Mouse (Mus musculus): ENCODE results near the gene Znrf1.

Znrf1 gene

DNA sequence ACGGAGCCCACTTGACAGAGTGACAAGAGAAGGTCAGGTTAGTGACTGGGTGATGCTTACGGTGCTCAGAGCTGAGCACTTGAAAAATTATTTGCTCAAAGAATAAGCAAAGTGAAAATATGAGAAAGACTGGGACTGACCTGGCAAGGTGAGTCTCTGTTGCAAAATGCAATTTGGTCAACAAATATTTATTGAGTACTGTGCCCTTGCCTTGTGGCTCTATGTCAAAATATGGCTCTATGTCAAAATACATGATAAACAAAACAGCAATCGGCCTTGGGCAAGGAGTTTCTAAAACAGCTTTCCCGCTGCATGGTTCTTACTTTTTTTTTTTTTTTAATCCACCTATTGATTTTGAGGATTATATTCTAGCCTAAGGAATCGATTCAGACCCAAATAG is 406 bp upstream of the Znrf1 start:
- no peak for DNase-seq

DNA sequence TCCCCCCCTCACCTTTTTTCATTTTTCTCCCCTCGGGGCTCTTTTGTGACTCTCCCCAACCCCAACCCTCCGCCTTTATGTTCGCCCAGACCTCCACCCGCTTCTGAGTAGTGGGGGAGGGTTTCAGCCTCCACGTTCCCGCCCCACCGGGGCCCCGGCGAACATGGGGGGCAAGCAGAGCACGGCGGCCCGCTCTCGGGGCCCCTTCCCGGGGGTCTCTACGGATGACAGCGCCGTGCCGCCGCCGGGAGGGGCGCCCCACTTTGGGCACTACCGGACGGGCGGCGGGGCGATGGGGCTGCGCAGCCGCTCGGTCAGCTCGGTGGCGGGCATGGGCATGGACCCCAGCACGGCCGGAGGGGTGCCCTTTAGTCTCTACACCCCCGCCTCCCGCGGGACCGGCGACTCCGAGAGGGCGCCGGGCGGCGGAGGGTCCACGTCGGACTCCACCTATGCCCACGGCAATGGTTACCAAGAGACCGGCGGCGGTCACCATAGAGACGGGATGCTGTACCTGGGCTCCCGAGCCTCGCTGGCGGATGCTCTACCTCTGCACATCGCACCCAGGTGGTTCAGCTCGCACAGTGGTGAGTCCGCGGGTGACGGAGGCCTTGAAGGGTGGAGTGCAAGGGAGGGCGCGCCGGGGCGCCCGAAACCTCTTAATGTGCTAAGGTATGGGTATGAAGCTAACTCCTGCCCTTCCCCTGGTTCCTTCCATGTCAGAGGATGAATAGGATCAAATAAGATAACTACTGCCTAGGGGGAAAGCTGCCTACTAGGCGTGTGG is 1.3 kb downstream of the Znrf1 start:
- peak; percentile 52 for DNase-seq

DNA sequence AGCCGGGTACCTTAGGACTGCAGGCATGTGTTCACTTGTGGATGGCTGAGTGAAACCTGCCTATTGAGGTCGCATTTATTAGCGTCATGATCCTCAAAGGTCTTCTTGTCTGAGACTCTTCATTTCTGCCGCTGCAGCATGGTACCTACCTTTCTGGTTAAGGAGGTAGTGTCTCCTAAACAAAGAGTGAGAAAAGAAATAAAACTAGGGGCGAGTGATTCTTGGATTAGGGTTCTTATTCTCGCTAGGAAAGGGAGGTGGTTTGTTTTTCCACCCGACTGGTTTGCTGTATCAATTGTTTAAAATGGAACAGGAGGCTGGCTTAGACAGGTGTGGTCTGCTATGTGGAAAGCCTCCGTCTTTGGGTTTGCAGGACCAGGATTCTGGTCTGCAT is 1.9 kb downstream of the Znrf1 start:
- peak; percentile 12 for DNase-seq

DNA sequence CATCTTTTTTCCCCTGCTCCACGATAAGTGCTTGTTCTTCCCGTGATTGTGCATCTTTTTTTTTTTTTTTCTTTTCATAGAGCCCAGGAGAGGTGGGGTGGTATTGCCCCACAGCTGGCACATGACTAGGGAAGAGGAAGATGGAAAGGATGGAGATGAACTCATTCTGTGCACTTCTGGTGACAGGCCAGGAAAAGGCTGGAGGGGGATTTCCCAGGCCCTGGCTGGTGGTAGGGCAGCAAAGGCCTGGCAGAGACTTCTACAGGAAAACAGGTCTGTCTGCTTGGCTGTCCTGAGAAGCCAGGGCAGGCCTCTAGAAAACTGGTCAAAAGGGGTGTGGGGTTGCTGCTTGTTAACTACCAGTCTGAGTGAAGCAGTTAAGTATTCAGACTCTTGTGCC is 2.3 kb downstream of the Znrf1 start:
- peak; percentile 35 for DNase-seq

DNA sequence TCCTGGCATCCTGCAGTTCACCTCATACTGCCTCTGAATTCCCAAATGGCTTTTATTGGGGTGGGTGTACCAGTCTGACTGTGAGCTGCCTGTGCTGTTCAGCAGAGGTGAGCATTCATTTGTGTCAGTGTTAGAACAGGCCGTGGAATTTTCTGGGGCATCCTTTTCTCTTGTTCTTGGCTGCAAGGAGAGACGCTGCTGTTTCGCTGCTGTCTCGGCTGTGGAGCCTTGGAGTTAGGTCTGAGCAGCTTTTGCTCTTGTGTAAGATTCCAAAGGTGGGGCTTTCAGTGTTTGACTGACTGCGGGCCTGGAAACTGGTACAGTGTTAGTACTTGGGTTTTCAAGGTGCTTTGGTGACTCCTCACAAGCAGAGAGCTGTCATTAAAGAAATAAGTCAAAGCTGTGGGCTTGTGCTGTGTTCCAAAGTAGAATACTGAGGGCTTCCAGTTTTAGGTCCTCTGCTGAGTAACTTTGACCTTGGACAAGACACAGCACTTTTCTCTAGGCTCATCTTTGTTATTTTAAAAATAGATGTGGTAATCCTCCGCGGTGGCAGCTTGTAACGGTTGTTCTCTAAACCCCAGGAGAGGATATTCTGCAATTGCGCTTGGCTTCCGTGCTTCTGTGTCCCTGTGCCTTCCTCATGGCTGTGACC is 3.7 kb downstream of the Znrf1 start:
- DNase-seq = peak; percentile 16

DNA sequence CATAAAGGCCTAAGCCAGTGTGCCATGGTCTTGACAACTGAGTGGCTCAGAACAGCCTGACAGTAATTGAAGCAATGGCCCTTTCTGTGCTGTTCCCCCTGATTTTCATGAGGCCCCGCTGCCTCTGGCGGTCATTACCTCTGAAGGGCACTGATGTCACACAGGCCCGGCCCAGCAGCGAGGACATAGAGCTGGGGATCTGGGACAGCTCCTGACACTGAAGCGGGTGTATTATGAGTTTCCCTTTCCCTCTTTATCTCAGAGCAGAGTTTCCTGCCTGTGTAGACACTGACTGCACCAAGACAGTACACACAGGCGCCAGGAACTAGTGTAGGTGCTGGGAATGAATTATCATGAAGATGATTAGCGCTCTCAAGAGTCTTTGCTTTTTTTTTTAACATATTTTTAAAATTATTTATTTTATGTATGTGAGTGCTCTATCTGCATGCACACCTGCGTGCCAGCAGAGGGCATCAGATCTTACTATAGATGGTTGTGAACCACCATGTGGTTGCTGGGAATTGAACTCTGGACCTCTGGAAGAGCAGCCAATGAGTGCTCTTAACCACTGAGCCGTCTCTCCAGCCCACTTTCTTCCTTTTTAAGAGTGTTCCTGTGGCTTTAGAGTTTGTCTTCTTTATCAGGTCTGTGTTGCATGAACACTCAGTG is 7.9 kb downstream of the Znrf1 start:
- no peak for DNase-seq

DNA sequence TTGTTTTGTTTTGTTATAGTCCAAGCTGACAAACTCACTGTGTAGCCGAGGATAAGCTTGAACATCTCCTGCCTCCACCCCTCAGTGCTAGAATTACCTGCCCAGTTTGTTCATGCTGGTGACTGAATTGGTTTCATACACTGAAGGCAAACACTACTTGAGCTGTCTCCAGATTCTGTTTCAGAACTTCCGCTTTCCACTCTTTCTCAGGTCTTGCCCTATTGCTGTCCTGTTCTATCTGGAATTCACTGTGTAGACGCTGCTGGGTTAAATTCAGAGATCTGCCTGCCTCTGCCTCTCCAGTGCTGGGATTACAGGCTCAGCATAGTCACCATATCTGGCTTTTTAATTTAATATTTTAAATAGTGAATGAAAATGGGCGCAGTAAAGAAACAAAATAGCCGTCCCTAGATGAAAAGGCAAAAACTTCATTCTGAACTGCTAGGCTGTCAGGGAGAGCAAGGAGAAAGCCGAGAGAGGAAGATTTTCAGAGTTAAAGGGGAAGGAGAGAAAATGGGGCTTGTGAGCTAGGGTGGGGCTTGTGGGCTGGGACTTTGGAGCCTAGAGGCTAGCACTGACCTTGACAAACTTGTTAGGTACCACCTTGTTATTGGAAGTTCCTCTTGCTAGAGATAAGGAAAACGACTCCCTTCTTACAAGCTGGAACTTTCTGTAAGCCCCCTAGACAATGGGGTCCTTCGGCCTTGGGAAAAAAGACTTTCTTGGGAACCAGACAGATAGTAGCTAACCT is 9.7 kb downstream of the Znrf1 start:
- DNase-seq = no peak

DNA sequence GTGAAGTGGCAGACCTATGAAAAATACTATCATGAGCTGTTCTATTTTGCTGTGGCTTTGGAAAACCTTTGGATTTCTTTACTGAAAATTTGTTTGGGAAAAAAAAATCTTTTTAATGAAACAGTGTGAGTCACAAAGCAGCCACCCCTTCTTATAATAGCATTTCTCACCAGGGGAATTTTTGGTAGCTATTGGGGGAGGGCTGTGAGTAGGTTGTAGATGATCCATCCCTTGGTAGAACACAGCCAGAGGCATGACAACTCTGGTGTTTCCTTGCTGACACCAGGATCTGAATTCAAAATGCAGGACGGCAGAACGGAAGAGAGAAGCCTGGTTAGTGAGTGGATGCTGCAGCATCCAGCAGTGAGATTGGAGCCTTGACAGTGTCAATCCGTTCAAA is 11.2 kb downstream of the Znrf1 start:
- DNase-seq = no peak

DNA sequence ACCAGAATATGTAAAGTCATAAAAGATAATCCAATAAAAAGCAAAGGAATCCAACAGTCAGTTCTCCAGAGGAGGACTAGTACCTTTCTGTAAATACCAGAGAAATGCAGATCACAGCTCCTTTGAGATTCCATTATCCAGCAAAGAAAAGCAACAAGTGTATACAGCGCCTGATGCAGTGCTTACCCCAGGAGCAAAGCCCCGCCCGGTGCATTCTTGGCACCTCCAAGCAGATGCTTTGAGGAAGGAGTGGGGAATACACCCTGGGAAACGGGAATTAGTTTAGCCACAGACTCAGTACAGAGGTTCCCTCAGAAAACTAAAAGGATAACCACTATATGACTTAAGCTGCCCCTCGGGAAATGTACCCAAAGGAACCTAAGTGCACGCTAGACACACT is 12.3 kb downstream of the Znrf1 start:
- DNase-seq = no peak

DNA sequence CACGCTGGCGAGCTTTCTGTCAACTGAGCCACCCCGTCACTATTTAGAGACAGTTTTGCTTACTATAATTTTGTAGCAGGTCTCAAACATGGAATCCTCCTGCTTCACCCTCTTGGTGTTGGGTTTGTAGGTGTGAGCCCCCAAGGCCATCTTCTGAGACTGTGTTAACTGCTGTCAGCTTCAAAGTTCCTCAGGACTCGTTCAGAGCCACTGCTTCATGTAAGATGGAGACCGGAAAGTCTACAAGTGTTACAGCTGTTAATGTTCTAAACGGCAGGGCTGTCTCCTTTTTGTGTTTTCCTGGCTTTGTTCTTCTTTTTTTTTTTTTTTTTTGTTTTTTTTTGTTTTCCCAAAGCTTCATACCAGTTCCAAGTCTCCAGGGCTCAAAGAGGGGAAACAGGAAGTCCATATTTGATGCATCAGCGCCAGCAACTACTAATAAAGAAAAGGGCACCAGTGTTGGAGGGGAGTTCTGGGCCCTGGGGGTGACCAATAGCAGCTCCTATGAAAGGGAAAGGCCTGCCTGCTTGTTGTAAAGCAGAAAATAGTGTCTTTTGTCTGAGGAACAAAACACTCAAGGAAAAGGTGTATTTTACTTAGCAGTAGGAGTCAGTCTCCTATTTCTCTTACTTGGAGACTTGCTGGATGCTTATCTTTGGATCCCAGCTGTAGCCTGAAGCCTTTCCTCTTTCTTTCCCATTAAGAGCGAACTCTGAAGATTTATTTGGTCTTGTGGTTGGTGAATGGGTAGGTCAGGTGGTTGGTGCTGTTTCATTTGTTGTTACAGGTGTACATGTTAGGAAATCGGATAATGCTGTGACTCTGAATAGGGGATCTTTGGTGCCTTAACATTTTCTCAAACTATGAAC is 14.3 kb downstream of the Znrf1 start:
- no peak for DNase-seq

DNA sequence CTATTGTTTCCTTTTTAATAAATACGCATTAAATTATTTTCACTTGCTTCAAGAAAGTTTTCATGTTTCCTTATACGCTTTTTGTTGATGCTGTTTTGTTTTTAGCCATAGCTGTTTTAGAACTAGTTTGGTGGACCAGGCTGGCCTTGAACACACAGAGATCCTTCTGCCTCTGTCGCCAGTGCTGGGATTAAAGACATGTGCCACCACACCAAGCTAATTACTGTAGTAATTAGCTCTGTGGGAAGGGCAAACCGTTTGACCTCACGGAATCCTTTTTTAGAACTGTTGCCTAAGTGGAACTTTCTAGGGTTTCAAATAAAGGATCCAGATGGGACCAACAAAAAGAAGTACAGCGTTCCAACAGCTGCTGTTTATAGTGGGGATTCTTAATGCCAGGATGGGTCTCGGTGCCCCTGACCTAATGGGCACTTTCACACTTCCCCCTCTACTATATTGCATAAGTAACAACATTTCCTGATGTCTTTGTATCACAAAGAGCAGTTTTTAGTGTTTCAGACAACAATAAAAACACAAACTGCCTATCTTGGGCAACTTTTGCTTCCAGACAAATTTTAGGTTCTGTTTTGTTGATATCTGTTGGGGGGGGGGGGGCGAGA is 15.7 kb downstream of the Znrf1 start:
- no peak for DNase-seq

DNA sequence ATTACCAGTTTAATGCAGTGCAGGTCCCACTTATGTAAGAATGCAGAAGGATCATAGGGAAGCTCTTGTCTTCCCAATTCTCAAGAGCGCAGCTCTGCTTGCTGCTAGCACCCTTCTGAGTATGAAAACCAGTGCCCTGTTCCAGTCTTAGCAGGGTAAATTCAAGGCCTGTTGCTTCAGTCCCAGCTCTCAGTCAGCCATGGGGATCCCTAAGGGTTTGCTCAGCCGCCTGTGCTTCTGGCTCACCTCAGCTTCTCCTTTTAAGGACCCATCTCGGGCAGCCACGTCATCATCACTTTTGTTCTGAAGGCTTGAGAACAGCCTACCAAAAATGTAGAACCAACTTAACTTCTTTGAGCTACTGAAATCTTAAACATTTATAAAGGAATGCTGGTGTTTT is 25.9 kb downstream of the Znrf1 start:
- DNase-seq = no peak

DNA sequence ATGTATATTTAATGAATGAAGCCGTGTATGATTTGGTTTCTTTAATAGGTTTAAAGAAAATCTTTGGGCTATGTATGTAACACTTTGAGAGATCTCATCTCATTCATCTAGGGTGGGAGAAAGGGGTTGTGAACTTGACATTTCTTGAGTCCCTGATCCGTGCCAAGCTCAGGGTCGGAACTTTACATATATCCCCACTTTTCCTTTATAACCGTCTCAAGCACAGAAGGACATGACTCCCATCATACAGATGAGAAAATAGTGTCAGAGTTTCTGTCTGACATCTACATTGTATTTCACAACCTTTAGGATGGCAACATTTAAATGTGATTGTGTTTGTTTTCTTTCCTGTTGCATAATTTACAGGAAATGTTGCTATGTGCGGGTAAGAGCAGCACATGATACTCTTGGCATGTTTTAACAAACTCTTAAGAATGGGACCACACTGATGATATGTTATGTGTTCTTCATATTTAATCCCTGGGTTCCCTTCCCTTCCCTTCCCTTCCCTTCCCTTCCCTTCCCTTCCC is 26.4 kb downstream of the Znrf1 start:
- no peak for DNase-seq

DNA sequence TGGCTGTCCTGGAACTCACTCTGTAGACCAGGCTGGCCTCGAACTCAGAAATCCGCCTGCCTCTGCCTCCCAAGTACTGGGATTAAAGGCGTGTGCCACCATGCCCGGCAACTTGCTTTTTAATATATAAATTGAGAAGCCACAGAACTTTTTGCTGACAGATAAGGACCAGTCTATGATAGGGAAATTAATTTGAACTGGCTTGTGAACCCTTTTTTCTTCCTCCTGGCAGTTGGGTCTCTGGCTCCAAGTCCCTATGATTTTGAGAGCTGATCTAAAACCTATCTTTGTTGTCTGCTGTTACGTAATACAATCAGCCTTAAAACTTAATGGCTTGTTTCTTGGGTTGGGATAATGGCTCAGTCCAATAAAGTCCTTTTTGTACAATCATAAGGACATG is 27.2 kb downstream of the Znrf1 start:
- DNase-seq = no peak

DNA sequence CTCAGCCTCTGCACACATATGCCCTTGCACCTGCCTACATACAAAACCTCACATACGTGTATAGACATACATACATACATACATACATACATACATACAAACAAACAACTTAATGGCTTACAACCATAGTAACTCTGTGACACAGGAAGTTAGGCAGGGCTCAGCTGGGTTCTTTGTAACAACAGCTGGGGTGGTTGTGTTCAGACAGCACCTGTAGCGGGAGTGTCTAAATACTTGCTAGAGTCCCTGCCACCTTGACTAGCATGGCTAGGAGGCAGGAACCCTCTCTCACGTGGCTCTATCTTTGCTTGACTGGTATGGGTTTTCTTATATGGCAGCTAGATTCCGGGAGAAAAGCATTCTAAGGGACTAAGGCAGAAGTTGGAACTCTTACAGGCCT is 27.8 kb downstream of the Znrf1 start:
- no peak for DNase-seq

DNA sequence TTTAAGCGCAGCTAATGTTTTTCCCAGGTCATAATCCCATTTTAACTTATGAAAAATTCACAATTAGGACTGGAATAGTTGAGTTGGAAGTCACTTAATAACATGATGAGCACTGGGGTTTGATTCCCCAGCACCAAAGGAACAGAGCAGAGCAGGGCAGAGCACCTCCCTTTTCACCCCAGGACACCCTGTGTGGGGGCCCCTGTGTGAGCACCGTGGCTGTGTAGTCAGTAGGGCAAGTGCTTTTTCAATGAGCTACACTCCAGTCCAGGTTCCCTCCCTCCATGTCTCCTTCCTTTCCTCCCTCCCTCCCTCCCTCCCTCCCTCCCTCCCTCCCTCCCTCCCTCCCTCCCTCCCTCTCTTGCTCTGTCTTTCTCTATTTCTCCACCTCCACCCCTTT is 28.2 kb downstream of the Znrf1 start:
- no peak for DNase-seq

DNA sequence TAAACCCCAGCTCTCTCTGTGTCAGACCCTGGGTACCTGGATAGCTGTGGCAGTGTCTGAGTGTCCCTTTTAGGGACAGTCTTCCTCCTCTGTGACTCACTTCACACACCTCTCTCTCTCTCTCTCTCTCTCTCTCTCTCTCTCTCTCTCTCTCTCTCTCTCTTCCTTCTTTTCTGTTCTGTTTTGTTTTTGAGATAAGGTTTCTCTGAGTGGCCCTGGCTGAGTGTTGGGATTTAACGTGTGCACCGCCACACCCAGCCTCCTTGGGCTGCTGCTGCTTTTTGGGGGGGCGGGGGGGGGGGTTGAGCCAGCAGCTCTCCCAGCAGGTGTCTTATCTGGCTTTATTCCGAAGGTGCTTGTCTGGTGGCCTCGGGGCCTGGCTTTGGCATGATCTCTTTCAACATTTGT is 29.9 kb downstream of the Znrf1 start:
- DNase-seq = no peak

DNA sequence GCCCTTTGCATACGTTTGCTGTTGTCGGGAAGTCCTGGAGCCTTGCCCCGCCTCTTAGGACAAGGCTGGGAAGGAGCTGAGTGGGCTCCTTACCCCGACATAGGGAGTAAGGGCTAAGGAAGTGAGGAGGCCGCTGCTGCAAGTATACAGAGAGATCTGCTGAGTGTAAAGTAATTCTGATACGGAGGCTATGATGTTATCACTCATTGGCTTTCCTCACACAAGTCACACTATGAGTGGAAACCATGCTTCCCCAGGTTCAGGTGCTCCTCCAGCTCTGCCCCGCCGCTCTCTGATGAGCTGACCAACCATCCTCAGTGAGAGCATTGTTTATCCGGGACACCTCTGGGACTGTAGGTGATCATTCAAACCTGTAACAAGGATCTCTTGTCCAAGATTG is 30.4 kb downstream of the Znrf1 start:
- DNase-seq = no peak

DNA sequence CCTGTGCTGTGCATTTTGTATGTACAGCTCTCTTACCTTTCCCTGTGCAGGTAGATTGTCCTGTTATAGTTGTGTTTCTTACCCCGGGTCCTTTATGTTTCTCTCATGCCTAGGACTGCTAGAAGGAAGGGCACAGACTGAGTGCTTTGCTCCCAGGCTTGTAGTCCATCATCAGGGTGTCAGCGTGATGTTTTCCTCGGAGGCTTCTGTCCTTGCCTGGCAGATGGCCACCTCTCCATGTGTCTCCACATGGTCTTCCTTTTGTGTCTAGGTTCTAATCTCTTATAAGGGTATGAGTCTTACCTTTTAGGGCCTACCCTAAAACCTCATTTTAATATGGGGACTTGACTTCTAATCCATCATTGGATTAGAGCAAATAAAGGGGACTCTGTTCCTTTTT is 31.7 kb downstream of the Znrf1 start:
- DNase-seq = peak; percentile 44

DNA sequence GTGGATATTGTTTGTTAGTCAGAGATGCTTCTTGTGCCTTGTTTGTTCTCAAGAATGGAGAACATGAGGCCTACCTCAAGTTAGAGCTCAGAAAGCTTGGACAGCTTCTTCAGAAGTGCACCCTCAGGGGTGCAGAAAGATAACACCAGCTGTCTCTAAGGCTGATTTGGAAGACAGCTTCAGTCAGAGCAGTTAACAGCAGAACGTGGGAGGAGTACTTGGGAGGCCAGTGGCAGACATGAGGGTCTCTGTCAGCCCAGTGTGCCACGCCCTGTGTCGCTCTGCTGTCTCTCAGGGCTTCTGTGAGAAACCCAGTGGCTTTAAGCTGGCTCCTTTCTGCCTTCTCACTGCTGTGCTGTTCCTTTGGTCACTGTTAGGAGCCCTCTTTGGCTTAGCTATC is 32.1 kb downstream of the Znrf1 start:
- DNase-seq = no peak

DNA sequence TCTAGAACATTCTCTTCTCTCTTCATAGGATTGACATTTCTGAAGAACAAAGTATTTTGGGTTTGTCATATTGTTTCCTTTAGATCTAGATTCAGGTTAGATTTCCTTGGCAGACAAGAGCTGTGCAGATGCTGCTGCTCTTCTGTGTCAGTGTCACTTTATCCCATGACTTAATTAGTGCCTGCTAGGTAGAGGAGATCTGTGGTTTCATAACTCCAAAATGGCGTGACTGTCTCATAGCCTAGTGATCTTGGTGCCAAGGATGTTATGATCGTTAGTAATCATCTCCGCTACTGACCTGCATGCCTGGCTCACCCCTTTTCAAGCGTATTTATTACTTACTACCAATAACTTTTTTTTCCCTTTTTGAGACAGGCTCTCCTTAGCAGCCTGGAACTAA is 34.0 kb downstream of the Znrf1 start:
- DNase-seq = no peak

DNA sequence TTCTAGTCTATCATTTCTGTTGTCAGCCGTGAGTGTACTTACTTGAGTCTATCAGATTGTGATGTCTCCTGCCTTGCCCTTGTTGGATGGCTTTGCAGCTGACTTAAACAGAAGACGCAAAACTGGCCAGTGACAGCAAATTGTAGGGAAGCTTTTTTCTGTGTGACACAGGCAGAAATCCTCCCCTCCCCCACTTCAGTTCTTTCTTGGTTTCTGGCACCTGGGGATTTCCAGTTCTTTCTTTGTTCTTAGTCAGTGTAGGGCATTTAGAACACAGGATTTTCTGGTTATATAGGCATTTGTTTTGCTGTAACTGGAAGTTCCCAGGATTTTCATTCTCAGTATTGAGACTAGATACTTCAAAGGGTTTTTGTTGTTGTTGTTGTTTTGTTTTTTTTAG is 34.5 kb downstream of the Znrf1 start:
- no peak for DNase-seq

All from cerebellum, adult 8-10 months (tissue).